Mouse (Mus musculus) hematopoietic multipotent progenitor cell, adult 10-12 weeks (in vitro differentiated cells): Measurements from ENCODE around the gene Nme9. TPM values are rescaled to one million over a fixed set of nuclear protein-coding genes. Genes with fewer than 3 reads are reported as not detected.

Experiments used
- polyA plus RNA-seq: library from polyadenylated mRNA; stranded (reverse); fragments of >175 nt; gene quantifications from 2 replicates; pipeline ENCODE4 v1.2.3, GENCODE M21; 2012; ENCODE audit warnings: low replicate concordance

Nme9 gene
- polyA plus RNA-seq = not detected in 2 replicates

DNA sequence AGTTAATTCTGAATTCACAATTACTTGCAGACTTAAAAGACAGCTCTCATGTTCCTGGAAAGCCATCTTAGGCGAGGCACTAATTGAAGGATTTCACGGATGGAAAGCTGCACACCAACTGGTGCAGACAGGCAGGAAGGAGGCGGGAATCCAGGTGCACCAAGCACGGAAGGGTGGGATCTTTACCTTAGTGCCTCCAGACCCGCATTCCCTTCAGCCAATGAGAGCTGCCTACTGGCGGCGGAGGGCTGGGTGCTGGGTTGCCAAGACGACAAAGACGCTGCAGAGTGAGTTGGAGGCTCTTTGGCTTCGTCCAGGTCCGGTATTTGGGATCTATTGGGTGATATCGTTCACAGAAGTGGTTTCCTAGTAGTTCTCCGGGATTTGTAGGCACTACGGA is at the start of gene Nme9:
TSS of gene Nme9 (plus strand) at position 315 of the 400 bp plus-strand sequence.

DNA sequence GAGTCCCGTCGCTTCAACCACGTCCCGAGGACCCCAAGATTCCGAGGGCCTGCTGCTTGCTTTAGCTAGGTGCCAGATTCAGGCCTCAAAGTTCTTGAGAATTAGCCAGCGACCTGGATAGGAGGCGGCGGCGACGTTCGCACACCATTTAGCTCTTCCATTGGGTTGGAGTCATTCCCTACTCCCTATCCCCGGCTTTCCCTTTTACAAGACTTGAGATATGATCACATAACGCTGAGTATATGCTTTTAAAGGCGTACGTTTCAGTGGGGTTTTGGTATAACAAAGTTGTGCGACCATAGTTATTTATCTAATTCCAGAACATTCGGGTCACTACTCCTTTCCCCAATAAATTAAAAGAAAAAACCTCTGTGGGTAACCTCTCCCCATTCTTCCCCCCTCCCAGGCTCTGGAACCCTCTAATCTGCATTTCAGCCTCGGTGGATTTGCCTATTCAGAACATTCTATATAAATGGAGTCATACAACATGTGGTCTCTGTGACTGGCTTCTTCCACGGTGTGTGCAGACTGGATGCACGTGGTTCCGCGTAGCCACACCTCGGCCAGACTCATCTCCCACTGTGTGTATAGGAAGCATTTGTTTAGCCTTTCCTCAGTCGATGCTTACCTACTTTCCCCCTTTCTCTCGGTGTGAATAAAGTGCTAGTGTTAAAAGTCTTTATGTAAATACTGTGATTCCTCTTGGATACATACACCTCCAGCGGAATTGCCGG is 14.1 kb upstream of the Nme9 start, which contains the start of gene Mras:
TSS of gene Mras (minus strand) at position 351 of the 734 bp plus-strand sequence.

Other genes with a start within 250 kb of the Nme9 start
- not detected in 2 replicates for gene Faiml, start 214.2 kb upstream of the Nme9 start, polyA plus RNA-seq
- gene Cep70, start 208.1 kb upstream of the Nme9 start, polyA plus RNA-seq = 1.1 and 1.2 TPM in 2 replicates
- gene Esyt3, start 92.9 kb upstream of the Nme9 start, polyA plus RNA-seq = 0.02 TPM in 1 of 2 replicates, not detected in the other
- 1.4 TPM in 2 replicates for gene Mras, start 14.1 kb upstream of the Nme9 start, polyA plus RNA-seq
- 2.1 and 6.1 TPM in 2 replicates for gene Armc8, start 117.4 kb downstream of the Nme9 start, polyA plus RNA-seq
- 31.7 and 51.4 TPM in 2 replicates for gene Dbr1, start 124.3 kb downstream of the Nme9 start, polyA plus RNA-seq
- not detected in 2 replicates for gene A4gnt, start 161.0 kb downstream of the Nme9 start, polyA plus RNA-seq
- gene Dzip1l, start 178.0 kb downstream of the Nme9 start, polyA plus RNA-seq = 0.08 TPM in 1 of 2 replicates, not detected in the other